Mouse (Mus musculus) layer of hippocampus, adult 8-10 months (tissue): Measurements from ENCODE around the gene Acsl4. TPM values are rescaled to one million over a fixed set of nuclear protein-coding genes. Genes with fewer than 3 reads are reported as not detected.

Source experiments
- DNase-seq, 2 experiments: peaks; one replicate each; pipeline ENCODE4 v3.0.0; 2022; ENCODE audit warnings: low spot score in 2 of 2
- total RNA-seq, 4 experiments: library from RNA; stranded (reverse); gene quantifications; 2 replicates each; pipeline ENCODE4 v1.2.4; 2022

The Acsl4 gene
- total RNA-seq, result 10 to 100 TPM; 63.3 to 68.7 (median 64.7) TPM

DNA sequence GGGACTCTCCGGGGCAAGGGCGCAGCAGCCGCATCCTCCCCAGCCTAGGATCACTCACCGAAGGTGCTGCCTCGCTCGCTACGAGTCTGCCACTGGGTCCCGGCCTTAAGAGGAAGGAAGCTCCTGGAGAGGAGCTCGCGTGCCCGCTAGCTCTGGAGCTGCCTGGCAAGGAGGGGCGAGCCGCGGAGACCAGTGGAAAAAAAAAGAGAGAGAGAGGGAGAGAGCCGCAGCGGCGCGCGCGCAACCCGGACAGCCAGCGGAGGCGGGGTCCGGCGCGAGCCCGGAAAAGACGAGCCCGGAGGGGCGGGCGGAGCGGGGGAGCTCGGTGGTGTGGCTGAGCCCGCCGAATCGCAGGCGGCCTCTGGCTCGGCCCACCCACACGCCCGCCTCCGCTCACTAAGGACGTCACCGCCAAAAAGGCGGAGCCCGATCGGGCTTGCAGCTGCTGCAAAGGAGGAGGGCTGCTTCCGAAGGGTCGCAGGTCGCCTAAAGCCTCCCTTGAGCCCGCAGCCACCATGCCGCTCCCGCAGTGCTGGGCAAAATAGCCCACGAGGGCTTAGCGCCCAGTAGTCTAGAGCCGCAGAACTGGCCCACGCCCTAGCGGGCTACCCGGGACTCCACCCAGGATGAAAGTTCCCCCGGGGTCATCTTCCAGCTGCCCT lies at the start of gene Acsl4:
Gene Acsl4 (minus strand): TSS at position 289 of the 662 bp plus-strand sequence.
- peak; percentile 78 to 79 for DNase-seq

GRCm38 (mm10) chrX:142437971-142438504 lies 47.7 kb upstream of the Acsl4 start:
- DNase-seq, result no peak

- DNase-seq, result no peak
Measured at GRCm38 (mm10) chrX:142432846-142433245, 42.5 kb upstream of the Acsl4 start.

- no peak for DNase-seq
Measured at GRCm38 (mm10) chrX:142427111-142427510, 36.8 kb upstream of the Acsl4 start.

DNA sequence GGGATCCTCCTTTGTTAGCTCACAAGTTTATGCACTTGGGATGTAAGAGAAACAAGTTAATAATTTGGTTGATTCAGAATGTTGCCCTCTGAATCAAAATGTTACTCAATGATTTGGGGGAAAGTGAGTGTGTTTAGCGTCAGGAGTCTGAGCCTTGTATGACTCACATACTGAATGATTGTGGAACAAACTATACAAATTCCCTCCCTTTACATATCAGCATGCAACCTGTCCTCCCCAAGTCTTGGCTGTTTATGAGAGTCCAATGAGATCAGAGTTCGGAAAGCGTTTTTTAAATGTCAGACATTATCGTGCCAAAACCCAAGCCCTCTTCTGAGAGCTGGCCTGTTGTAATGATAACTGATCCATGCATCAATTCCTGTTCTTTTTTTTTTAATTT lies 36.3 kb upstream of the Acsl4 start:
- DNase-seq, result no peak

- no peak for DNase-seq
Measured at GRCm38 (mm10) chrX:142413884-142414283, 23.5 kb upstream of the Acsl4 start.

DNA sequence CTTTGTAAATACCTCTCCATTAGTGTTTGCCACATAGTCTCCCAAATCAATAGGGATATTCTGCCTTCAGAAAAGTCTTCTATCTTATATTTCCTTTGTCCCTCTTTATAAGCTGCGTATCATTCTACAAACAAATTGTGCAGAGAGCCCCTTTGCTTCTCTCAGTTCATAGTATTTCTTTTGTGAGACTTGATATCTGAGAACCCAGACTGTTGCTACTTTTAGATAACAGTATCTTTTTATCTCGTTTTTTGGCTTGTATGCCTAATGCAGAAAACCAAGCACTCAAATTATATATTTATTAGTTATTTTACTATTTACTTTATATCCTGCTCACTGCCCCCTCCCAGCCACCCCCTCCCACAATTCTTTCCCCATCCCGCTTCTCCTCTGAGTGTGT lies 19.7 kb upstream of the Acsl4 start:
- DNase-seq, result no peak

DNA sequence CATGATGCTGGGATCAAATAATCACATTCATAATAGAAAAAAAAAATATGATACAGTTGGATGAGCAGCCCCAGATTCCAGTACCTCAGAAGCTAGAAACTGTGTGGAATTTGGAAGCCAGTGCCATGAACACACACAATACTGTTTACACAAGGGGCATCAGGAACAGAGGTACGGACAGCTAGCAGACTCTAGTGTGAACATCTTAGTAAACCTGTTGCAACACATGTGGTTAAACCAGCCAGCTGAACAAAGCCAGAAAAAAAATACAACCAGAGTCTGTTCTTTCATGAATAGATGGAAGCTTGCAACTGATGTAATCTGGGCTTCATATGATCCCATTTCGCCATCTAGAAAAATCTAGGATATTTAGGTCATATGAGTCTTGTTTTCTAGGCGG lies 19.0 kb upstream of the Acsl4 start:
- DNase-seq, result no peak

DNA sequence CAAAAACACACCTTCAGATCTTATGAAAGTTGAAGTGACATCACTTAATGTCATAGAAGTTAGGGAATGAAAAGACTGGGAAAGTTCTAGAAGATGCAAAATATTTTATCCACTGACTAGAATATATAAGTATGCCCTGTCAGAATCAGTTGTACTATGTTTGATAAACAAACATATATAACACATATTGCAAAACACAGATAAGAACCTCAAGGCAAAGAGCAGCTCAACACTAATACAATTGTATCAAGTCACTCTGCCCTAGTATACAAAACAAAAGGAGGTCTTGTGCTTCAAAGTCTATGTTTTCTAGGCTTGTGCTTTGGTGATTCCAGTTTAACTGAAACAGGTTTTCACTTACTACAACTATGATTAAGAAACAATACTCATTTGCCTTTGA lies 12.8 kb upstream of the Acsl4 start:
- DNase-seq, result no peak

DNA sequence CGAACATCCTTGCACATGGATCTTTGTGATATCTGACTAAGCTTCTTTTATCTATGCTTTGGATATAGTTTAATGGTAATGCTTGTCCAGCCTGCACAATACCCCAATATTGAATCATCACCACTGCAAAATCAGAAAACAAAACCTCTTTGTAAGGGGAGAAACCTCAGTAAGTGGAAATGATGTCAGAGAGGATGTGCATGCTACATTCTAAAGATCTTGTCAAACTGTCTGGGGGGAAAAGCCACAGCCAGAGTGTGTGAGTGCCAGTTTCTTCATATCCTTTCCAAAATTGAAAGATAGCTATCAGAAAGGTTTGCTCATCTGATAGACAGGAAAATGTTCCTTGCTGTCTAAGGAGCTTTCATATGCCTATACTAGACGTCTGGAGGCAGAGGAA lies 8.3 kb upstream of the Acsl4 start:
- DNase-seq, result no peak

- DNase-seq, result no peak
Measured at GRCm38 (mm10) chrX:142390909-142391265, 552 bp upstream of the Acsl4 start.

GRCm38 (mm10) chrX:142389581-142390159 lies 665 bp downstream of the Acsl4 start:
- peak in 1 of 2 experiments; percentile 7 for DNase-seq

DNA sequence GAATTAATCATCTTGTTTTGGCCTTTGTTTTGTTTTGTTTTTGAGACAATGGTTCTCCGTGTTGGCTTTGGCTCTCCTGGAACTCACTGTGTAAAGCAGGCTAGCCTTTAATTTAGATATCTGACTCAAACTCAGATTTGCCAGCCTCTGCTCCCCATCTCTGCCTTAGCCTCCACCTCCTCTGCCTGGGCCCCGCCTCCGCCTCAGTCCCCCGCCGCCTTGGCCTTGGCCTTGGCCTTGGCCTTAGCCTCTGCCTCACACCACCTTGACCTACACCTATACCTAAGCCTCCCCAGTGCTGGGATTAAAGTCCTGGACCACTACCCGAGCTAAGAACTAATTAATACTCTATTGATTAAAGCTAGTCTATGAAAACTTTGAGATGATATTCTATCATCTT lies 2.2 kb downstream of the Acsl4 start:
- no peak for DNase-seq

DNA sequence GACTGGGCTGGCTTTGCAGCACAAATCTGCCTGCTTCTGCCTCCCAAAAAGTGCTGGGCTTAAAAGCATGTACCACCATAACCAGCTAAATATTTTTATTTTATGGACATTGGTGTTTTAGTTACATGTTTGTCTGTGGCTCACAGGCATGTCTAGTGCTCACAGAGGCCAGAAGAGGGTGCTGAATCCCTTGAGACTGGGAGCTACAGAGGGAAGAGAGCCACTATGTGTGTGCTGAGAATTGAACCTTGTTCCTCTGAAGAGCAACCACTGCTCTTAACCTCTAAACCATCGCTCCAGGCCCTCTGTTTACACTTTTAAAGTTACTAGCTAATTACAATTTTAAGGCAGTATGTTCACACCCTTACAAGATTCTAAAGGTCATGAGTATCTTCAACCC lies 2.7 kb downstream of the Acsl4 start:
- no peak for DNase-seq

GRCm38 (mm10) chrX:142384918-142385317 lies 5.4 kb downstream of the Acsl4 start:
- DNase-seq, result no peak

DNA sequence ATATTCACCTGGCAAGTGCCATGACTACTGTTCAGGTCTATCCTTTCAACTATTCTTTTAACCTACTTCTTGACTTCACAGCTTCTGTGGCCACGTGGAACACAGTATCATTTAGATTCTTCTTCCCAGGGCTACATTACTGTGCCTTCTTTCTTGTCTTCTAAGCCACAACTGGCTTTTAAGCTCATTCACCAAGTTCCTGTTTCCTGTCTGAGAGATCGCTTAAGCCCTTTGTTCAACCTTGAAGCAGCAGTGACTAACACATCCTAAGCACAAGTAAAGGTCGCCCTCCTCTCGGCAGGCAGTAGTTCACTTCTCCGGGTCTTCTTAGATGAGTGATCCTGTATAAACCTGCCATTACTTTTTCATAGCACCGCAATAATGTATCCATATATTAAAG lies 10.4 kb downstream of the Acsl4 start:
- no peak for DNase-seq

- DNase-seq, result no peak
Measured at GRCm38 (mm10) chrX:142378048-142378447, 12.3 kb downstream of the Acsl4 start.

- no peak for DNase-seq
Measured at GRCm38 (mm10) chrX:142377358-142377757, 13.0 kb downstream of the Acsl4 start.

DNA sequence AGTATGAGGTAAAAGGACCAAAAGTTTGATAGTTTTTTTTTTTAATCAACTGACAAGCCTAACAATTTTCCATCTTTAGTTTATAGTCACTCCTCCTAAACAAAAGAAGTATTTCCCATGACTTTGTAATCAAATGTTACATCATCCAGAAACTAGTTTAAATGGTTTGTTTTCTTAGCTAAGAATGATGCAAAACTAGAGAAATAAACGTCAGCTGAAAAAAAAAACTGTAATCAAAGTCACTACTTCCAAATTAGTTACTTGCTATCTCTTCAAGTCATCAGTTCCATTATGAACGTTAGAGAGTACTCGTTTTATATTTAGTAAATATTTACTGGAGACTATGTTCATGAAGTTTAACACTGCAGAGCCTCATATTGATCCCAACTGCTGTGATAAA lies 13.6 kb downstream of the Acsl4 start:
- no peak for DNase-seq

- DNase-seq, result no peak
Measured at GRCm38 (mm10) chrX:142375519-142375918, 14.8 kb downstream of the Acsl4 start.

DNA sequence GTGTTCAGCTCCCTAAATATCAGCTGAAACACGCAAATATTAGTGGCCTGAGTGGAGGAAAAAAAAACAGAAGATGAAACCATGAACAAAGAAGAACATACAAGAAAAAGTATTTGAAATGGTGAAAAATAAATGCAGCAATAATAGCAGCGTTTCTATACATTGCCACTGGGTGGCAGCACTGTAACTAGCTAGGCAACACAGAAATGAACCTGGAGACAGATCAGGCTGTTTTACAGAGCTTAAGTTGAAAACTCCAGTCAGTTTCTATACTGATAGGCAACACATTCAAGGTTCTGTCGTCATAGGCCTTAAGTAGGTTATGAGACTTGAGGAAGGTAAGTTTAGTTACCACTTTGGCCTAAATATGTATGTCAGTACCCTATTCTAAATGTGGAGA lies 17.9 kb downstream of the Acsl4 start:
- DNase-seq, result peak in 1 of 2 experiments; percentile 22

- DNase-seq, result no peak
Measured at GRCm38 (mm10) chrX:142369935-142370334, 20.4 kb downstream of the Acsl4 start.

DNA sequence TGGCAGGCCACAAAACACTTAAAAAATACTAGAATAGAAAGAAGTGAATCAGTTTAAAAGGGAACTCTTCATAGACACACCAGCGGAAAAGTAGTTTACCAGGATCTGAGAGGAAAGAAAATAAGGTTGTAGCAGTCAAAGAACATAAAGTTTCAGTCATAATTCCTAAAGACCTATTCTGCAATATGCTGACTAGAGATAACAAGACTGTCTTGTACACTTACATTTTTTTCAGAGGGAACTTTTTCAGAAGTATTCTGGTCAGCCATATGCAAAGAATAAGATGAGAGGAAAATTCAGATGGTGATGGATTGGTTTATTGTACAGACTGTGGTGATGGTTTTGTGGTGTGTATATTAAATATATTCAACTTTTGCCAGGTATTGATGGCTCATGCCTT lies 26.5 kb downstream of the Acsl4 start:
- DNase-seq, result no peak
